Mouse (Mus musculus) left cerebral cortex, postnatal 10 days (tissue): ENCODE data around the gene Stpg3. TPM values are rescaled to one million over a fixed set of nuclear protein-coding genes. Genes with fewer than 3 reads are reported as not detected.

Experiments used
- DNase-seq, 2 experiments: peaks; one replicate each; pipeline ENCODE4 v3.0.0; 2021 to 2022; ENCODE audit warnings: low spot score in 2 of 2, mixed read lengths in 1 of 2; ENCODE audit errors: extremely low spot score in 1 of 2
- intact Hi-C: fragments of 180-260 bp; cut with DNase I; formaldehyde crosslinking; loops from one replicate; pipeline ENCODE4 v1.15.1; 2025
- total RNA-seq, 2 experiments: library from RNA; stranded (reverse); gene quantifications; 2 replicates each; pipeline ENCODE4 v1.2.3; 2021

Stpg3 gene
- total RNA-seq, 2 experiments from 2014 or later: not detected

GRCm38 (mm10) chr2:25221331-25221772, 6.9 kb upstream of the Stpg3 start:
- intact Hi-C loops: no loop called here
- DNase-seq: no peak

GRCm38 (mm10) chr2:25218445-25218844, 4.0 kb upstream of the Stpg3 start, which contains the start of gene Fam166a:
Fam166a (plus strand) TSS chr2:25218745.
- intact Hi-C loops: no loop called here
- no peak for DNase-seq

- intact Hi-C loops: no loop called here
- DNase-seq: no peak
Measured at GRCm38 (mm10) chr2:25217666-25218065, 3.2 kb upstream of the Stpg3 start.

GRCm38 (mm10) chr2:25213266-25213865, 1.1 kb downstream of the Stpg3 start:
- intact Hi-C loops: no loop called here
- no peak for DNase-seq

- intact Hi-C loops: no loop called here
- DNase-seq: peak; percentile 65 to 94
Measured at GRCm38 (mm10) chr2:25211121-25211670, 3.2 kb downstream of the Stpg3 start, which contains the start of gene Nelfb. Nelfb (minus strand) TSS chr2:25211489.

GRCm38 (mm10) chr2:25210686-25211085, 3.8 kb downstream of the Stpg3 start:
- DNase-seq: no peak
- intact Hi-C loops: no loop called here

GRCm38 (mm10) chr2:25207593-25207992, 6.8 kb downstream of the Stpg3 start:
- intact Hi-C loops: no loop called here
- no peak for DNase-seq

- intact Hi-C loops: no loop called here
- DNase-seq: peak in 1 of 2 experiments; percentile 60
Measured at GRCm38 (mm10) chr2:25203631-25204214, 10.7 kb downstream of the Stpg3 start.

- intact Hi-C loops: no loop called here
- DNase-seq: no peak
Measured at GRCm38 (mm10) chr2:25200631-25201030, 13.8 kb downstream of the Stpg3 start.

GRCm38 (mm10) chr2:25197946-25198345, 16.5 kb downstream of the Stpg3 start:
- no peak for DNase-seq
- intact Hi-C loops: no loop called here

GRCm38 (mm10) chr2:25197191-25197590, 17.2 kb downstream of the Stpg3 start:
- no peak for DNase-seq
- intact Hi-C loops: no loop called here

GRCm38 (mm10) chr2:25196172-25196954, 18.1 kb downstream of the Stpg3 start, which contains the start of gene Tor4a:
Tor4a (minus strand) TSS chr2:25196886.
- intact Hi-C loops: no loop called here
- peak in 1 of 2 experiments; percentile 92 for DNase-seq

GRCm38 (mm10) chr2:25195211-25196156, 19.0 kb downstream of the Stpg3 start:
- intact Hi-C loops: loop anchor here (2.0 kb wide), 1 partner anchor 59 kb away; the partner anchor contains the start of gene Tmem203
- DNase-seq: peak in 1 of 2 experiments; percentile 86

- peak in 1 of 2 experiments; percentile 46 for DNase-seq
- intact Hi-C loops: loop anchor here (2.0 kb wide), 1 partner anchor 60 kb away; the partner anchor contains the start of gene Tmem203
Measured at GRCm38 (mm10) chr2:25194486-25195171, 19.8 kb downstream of the Stpg3 start.

GRCm38 (mm10) chr2:25194006-25194405, 20.4 kb downstream of the Stpg3 start:
- no peak for DNase-seq
- intact Hi-C loops: loop anchor here (2.0 kb wide), 1 partner anchor 61 kb away; the partner anchor contains the start of gene Tmem203

- intact Hi-C loops: no loop called here
- peak; percentile 74 to 84 for DNase-seq
Measured at GRCm38 (mm10) chr2:25193330-25193770, 21.1 kb downstream of the Stpg3 start.

- DNase-seq: no peak
- intact Hi-C loops: loop anchor here (5.0 kb wide), 3 partner anchors 61 to 216 kb away; partner anchors contain the start of gene Noxa1
Measured at GRCm38 (mm10) chr2:25187841-25188240, 26.6 kb downstream of the Stpg3 start.
